Mouse (Mus musculus) ES-E14 (cell line): ENCODE results near the gene Senp3. TPM values are rescaled to one million over a fixed set of nuclear protein-coding genes. Genes with fewer than 3 reads are reported as not detected.

ENCODE experiments used
- DNase-seq: peaks from one replicate; pipeline ENCODE4 v3.0.0-alpha.2; 2013; ENCODE audit warnings: low read depth, low spot score
- H3K27ac ChIP-seq: 2 replicates; pipeline ENCODE4 v1.5.1; 2012; ENCODE audit warnings: low read depth, mild to moderate bottlenecking, low read length, moderate library complexity, mixed read lengths; ENCODE audit not compliant: poor library complexity, insufficient read depth, severe bottlenecking
- H3K36me3 ChIP-seq: 2 replicates; pipeline ENCODE4 v1.6.1; 2012; ENCODE audit warnings: mild to moderate bottlenecking, low read length, moderate library complexity, mixed read lengths; ENCODE audit not compliant: control insufficient read depth, poor library complexity, insufficient read depth, severe bottlenecking
- H3K4me1 ChIP-seq, 2 experiments: fragments of 150-350 bp in 1 of 2; sonication (generic) in 1 of 2; 2 replicates each; pipeline ENCODE4 v1.6.1; 2012; ENCODE audit warnings: low read length in 2 of 2, mild to moderate bottlenecking in 1 of 2, mixed read lengths in 1 of 2; ENCODE audit not compliant: control insufficient read depth in 2 of 2, insufficient read depth in 2 of 2, poor library complexity in 1 of 2
- H3K4me3 ChIP-seq, 2 experiments: fragments of 150-350 bp in 1 of 2; sonication (generic) in 1 of 2; 2 replicates each; pipeline ENCODE4 v1.5.1; 2012; ENCODE audit warnings: low read length in 2 of 2, low read depth in 1 of 2, mild to moderate bottlenecking in 1 of 2, mixed read lengths in 1 of 2; ENCODE audit not compliant: insufficient read depth in 1 of 2, poor library complexity in 1 of 2, severe bottlenecking in 1 of 2
- H3K9ac ChIP-seq: 2 replicates; pipeline ENCODE4 v1.6.1; 2012; ENCODE audit warnings: low read depth, mild to moderate bottlenecking, low read length, mixed read lengths; ENCODE audit not compliant: poor library complexity, insufficient read depth, severe bottlenecking
- H3K9me3 ChIP-seq: fragments of 150-350 bp; sonication (generic); 2 replicates; pipeline ENCODE4 v1.6.1; 2012; ENCODE audit warnings: low read depth, mild to moderate bottlenecking, low read length; ENCODE audit not compliant: control insufficient read depth, insufficient read depth
- CHD2 ChIP-seq: IDR thresholded peaks from 2 replicates; pipeline ENCODE4 v1.6.1; 2014; ENCODE audit warnings: mild to moderate bottlenecking, low read depth, low read length, inconsistent platforms
- HCFC1 ChIP-seq: IDR thresholded peaks from 2 replicates; pipeline ENCODE4 v1.6.1; 2012; ENCODE audit warnings: low read length, inconsistent platforms, borderline replicate concordance; ENCODE audit not compliant: insufficient read depth
- MAFK ChIP-seq: IDR thresholded peaks from 2 replicates; pipeline ENCODE4 v1.6.1; 2014; ENCODE audit warnings: mild to moderate bottlenecking, low read depth, low read length, inconsistent platforms; ENCODE audit not compliant: insufficient read depth
- ZC3H11A ChIP-seq: IDR thresholded peaks from 2 replicates; pipeline ENCODE4 v1.6.1; 2012; ENCODE audit warnings: low read depth, mild to moderate bottlenecking, inconsistent platforms, low read length, borderline replicate concordance
- ZNF384 ChIP-seq: IDR thresholded peaks from 2 replicates; pipeline ENCODE4 v1.6.1; 2012; ENCODE audit warnings: low read depth, low read length, inconsistent platforms
- in situ Hi-C, 2 experiments: fragments of 600-800 bp; cut with MboI; formaldehyde crosslinking; loops; one replicate each; pipeline ENCODE4 v1.15.1; 2025; ENCODE audit warnings: low sequenced_read_pairs in 2 of 2, inconsistent platforms in 1 of 2; ENCODE audit not compliant: unreplicated experiment in 2 of 2
- total RNA-seq: library from RNA; depleted of rRNA; stranded (reverse); fragments of 300-350 nt; gene quantifications from 2 replicates; pipeline ENCODE4 v1.2.3, GENCODE M21; 2012

The Senp3 gene
- total RNA-seq, 1 experiment: 282 TPM

DNA sequence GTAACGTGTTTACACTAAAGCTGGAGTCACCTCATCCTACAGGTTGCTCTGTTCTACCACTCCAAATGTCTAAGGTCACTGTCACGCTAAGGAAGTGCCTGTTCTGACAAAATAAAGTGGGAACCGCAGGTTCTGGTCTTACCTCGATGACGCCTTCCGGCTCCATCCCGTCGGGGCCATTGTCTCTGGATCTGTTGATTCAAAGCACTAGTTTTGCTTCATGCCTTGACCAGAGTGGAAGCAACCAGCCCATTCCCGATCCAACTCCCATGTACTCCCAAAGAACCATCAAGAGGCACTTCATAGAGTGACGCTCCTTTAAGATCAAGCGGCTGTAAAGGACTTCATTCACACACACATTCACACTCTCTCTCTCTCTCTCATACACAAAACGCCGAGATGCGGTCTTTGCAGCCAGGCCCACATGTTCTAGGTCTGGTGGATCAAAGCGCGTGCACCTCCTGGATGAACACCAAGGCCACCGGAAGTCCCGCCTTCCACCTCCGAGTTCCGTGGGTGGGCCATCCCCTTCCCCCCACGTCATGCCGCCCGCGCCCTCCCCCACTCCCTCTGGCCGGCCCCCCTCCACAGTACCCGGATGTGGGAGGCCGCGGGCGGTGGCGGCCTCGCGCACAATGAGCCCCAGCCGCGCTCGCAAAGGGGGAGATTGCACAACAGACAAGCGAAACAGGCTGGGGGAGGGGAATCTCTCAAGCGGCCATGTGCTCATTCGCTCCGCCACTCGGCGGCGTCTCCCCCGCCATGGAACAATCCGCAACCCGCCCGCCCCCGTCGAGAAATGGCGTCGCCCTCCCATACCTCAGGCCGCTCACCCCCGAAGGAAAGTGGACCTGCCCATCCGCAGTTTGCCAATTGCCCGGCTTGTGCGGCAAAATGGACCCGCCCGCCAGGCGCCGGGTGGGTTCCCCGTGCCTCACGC is 10.8 kb downstream of the Senp3 start:
- in situ Hi-C loops: no loop called here
- peak overlapping the region; percentile 80 to 96 for H3K4me3 ChIP-seq
- H3K36me3 ChIP-seq: peaks cover 63% of the 10 kb centered on the region
- peak overlapping the region; percentile 99 for H3K9ac ChIP-seq
- H3K27ac ChIP-seq: peak overlapping the region; percentile 97
- H3K9me3 ChIP-seq: no peaks in the 10 kb centered on the region
- TF ChIP-seq ZC3H11A (no peak), HCFC1 (peak; percentile 49; the same call in 1 of the 2 replicates), MAFK (no peak), CHD2 (no peak; the same call in none of the 2 replicates)
- peak; percentile 90 for DNase-seq
- H3K4me1 ChIP-seq: peaks cover 2% of the 10 kb centered on the region in 2 experiments; a peak in 2 of 4 replicates

DNA sequence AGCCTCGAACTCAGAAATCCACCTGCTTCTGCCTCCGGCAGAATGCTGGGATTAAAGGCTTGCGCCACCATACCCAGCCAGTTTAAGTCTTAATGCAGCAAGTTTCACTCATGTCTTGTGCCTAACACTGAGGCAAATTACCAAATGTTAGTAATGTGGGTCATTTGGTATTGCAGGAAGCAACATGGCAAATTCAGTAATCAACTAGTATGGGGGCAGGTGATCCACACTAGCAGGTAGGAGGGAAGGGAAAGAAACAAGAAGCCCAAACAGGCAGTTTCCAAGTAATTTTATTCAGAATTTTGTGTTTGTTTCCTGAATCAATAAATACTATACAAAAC is 15.2 kb downstream of the Senp3 start:
- TF ChIP-seq HCFC1 (no peak), ZNF384 (no peak), MAFK (no peak), ZC3H11A (no peak), CHD2 (no peak)
- Histone ChIP-seq H3K27ac (0 out of 2 replicates have a peak overlapping the region, but pooled peaks have one; percentile 26), H3K9ac (no peak overlapping the region), H3K4me3 (no peak overlapping the region), H3K4me1 (peaks cover 0 to 11% of the 10 kb centered on the region in 2 experiments; a peak in 1 of 4 replicates), H3K36me3 (peaks cover 52% of the 10 kb centered on the region), H3K9me3 (no peaks in the 10 kb centered on the region)
- in situ Hi-C loops: no loop called here
- DNase-seq: no peak

DNA sequence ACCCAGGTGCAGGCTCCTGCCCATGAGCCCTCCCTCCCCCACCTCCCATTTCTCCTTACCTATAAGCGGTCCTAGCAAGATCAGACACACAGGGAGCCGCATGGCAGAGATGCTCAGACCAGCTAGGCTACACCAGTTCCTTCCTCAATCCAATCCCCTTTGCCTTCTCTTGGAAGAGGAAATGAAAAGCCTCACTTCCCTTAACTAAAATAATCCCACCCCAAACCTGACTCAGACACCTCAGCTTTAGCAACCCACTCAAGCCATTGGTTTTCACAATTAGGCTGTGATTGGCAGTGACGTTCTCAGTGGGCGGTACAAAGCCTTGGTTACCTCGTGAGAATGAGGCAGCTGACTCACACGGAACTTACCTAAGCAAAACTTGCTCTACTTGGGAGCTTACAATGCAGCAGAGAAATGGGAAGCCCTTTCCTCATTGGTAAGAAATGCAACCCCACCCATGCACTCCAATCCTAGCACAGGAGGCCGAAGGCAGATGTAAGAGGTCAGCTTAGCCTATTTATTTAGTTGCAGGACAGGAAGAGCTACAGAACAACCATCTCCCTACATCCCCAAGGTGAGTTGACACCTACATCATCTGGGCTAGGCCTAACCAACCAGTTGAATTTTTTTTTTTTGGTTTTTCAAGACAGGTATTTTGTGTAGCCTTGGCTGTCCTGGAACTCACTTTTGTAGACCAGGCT is 15.8 kb downstream of the Senp3 start, which contains the start of gene Cd68:
Gene Cd68, minus strand, starts transcription at position 193 of the 704 bp plus-strand sequence.
- Histone ChIP-seq H3K9ac (peak within 1 kb of the TSS; percentile 64), H3K4me3 (peak within 1 kb of the TSS in 1 of 2 experiments; percentile 37; a peak in 2 of 4 replicates), H3K9me3 (no peaks in the 10 kb centered on the region), H3K36me3 (peaks cover 48% of the 10 kb centered on the region), H3K27ac (peak within 1 kb of the TSS; percentile 86), H3K4me1 (peaks cover 0 to 11% of the 10 kb centered on the region in 2 experiments; a peak in 1 of 4 replicates)
- in situ Hi-C loops: no loop called here
- peak; percentile 93 for DNase-seq
- TF ChIP-seq ZC3H11A (no peak), ZNF384 (no peak; the same call in 1 of the 2 replicates), HCFC1 (0 out of 2 replicates have a peak, but pooled peaks have one; percentile 38), CHD2 (peak; percentile 83), MAFK (peak; percentile 70; the same call in 1 of the 2 replicates)

DNA sequence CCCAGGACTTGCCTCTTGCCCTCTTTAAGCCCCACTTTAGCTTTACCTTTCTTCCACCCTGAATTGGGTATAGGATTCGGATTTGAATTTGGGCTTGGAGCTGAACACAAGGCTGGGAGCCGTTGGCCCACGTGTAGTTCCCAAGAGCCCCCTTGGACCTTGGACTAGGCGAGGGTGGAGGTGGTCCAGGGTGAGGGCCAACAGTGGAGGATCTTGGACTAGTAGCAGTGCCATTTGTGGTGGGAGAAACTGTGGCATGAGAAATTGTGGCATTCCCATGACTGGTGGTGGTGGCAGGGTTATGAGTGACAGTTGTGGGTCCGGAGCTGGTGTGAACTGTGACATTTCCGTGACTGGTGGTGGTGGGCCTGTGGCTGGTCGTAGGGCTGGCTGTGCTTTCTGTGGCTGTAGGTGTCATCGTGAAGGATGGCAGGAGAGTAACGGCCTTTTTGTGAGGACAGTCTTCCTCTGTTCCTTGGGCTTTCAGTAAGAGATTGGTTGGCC is 16.4 kb downstream of the Senp3 start:
- peaks cover 42% of the 10 kb centered on the region for H3K36me3 ChIP-seq
- H3K27ac ChIP-seq: peak overlapping the region; percentile 86
- in situ Hi-C loops: no loop called here
- H3K9ac ChIP-seq: peak overlapping the region; percentile 64
- peaks cover 0 to 11% of the 10 kb centered on the region in 2 experiments; a peak in 1 of 4 replicates for H3K4me1 ChIP-seq
- TF ChIP-seq CHD2: no peak
- 0 out of 2 replicates have a peak, but pooled peaks have one; percentile 22 for TF ChIP-seq HCFC1
- TF ChIP-seq ZNF384: no peak
- no peak for TF ChIP-seq MAFK
- no peaks in the 10 kb centered on the region for H3K9me3 ChIP-seq
- H3K4me3 ChIP-seq: peak overlapping the region in 1 of 2 experiments; percentile 37; a peak in 2 of 4 replicates
- no peak for DNase-seq
